Mouse (Mus musculus): ENCODE data around the gene Trp53i11. TPM values are rescaled to one million over a fixed set of nuclear protein-coding genes. Genes with fewer than 3 reads are reported as not detected.

The Trp53i11 gene
- polyA plus RNA-seq, 1 experiment from 2014 or later = 53.6 TPM

GRCm38 (mm10) chr2:93206126-93206525, 18.8 kb downstream of the Trp53i11 start:
- Histone ChIP-seq H3K36me3 (replicated peaks; ENCODE audit: control insufficient read depth, insufficient read depth, low read depth, low read length) (no peaks in the 10 kb centered on the region), H3K9me3 (replicated peaks; ENCODE audit: control insufficient read depth, low read length) (no peaks in the 10 kb centered on the region), H3K4me3 (ENCODE audit: low read depth, low read length) (no peak overlapping the region), H3K4me1 (ENCODE audit: control insufficient read depth, insufficient read depth, low read length) (no peaks in the 10 kb centered on the region), H3K27ac (replicated peaks; ENCODE audit: low read depth, low read length) (no peak overlapping the region), H3K4me2 (ENCODE audit: low read depth, low read length) (no peak overlapping the region), H3K27me3 (ENCODE audit: control insufficient read depth, insufficient read depth, low read length) (no peaks in the 10 kb centered on the region), H3K9ac (replicated peaks; ENCODE audit: low read length) (no peak overlapping the region)
- ATAC-seq (replicated peaks; ENCODE audit: insufficient number of reproducible peaks, low FRiP score, low TSS enrichment, low read depth) (no peak), DNase-seq (ENCODE audit: low spot score) (no peak)
- WGBS = 88% methylated on average over 1 of the region's 1 CpGs

GRCm38 (mm10) chr2:93212386-93212785, 25.0 kb downstream of the Trp53i11 start:
- no peak for ATAC-seq (replicated peaks; ENCODE audit: insufficient number of reproducible peaks, low FRiP score, low TSS enrichment, low read depth)
- DNase-seq (ENCODE audit: low spot score) = no peak
- Histone ChIP-seq H3K4me3 (ENCODE audit: low read depth, low read length) (no peak overlapping the region), H3K27ac (replicated peaks; ENCODE audit: low read depth, low read length) (no peak overlapping the region), H3K4me2 (ENCODE audit: low read depth, low read length) (no peak overlapping the region), H3K36me3 (replicated peaks; ENCODE audit: control insufficient read depth, insufficient read depth, low read depth, low read length) (no peaks in the 10 kb centered on the region), H3K4me1 (ENCODE audit: control insufficient read depth, insufficient read depth, low read length) (peaks cover 4% of the 10 kb centered on the region), H3K9ac (replicated peaks; ENCODE audit: low read length) (no peak overlapping the region), H3K27me3 (ENCODE audit: control insufficient read depth, insufficient read depth, low read length) (no peaks in the 10 kb centered on the region), H3K9me3 (replicated peaks; ENCODE audit: control insufficient read depth, low read length) (no peaks in the 10 kb centered on the region)
- WGBS = 46% methylated on average over 2 of the region's 2 CpGs

GRCm38 (mm10) chr2:93212865-93213264, 25.5 kb downstream of the Trp53i11 start:
- ATAC-seq (replicated peaks; ENCODE audit: insufficient number of reproducible peaks, low FRiP score, low TSS enrichment, low read depth) (no peak), DNase-seq (ENCODE audit: low spot score) (no peak)
- Histone ChIP-seq H3K4me3 (ENCODE audit: low read depth, low read length) (no peak overlapping the region), H3K4me1 (ENCODE audit: control insufficient read depth, insufficient read depth, low read length) (peaks cover 4% of the 10 kb centered on the region), H3K4me2 (ENCODE audit: low read depth, low read length) (no peak overlapping the region), H3K36me3 (replicated peaks; ENCODE audit: control insufficient read depth, insufficient read depth, low read depth, low read length) (no peaks in the 10 kb centered on the region), H3K9ac (replicated peaks; ENCODE audit: low read length) (no peak overlapping the region), H3K27ac (replicated peaks; ENCODE audit: low read depth, low read length) (no peak overlapping the region), H3K9me3 (replicated peaks; ENCODE audit: control insufficient read depth, low read length) (no peaks in the 10 kb centered on the region), H3K27me3 (ENCODE audit: control insufficient read depth, insufficient read depth, low read length) (no peaks in the 10 kb centered on the region)
- 87% methylated on average over 2 of the region's 2 CpGs for WGBS

DNA sequence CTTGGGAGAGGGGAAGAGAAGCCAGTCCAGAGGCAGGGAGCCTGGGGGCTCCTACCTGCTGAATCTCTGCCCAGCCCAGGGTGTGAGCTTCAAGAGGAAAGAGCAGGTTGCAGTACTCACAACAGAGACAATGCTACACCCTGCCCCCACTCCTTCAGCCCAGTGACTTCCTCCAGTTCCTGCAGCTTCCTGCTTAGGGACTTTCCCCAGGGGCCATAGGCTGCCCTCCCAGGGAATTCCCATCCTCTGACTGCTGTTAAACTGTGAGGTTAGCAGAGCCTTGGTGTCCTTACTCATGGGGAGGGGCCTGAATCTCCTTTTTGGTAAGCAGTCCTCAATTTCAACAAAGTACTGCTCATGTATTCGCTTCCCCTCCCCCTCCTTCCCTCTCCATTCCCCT, 26.8 kb downstream of the Trp53i11 start:
- H3K36me3 ChIP-seq (replicated peaks; ENCODE audit: control insufficient read depth, insufficient read depth, low read depth, low read length) = no peaks in the 10 kb centered on the region

GRCm38 (mm10) chr2:93215790-93216189, 28.4 kb downstream of the Trp53i11 start:
- no peak overlapping the region for H3K4me3 ChIP-seq (ENCODE audit: low read depth, low read length)
- H3K9ac ChIP-seq (replicated peaks; ENCODE audit: low read length) = no peak overlapping the region
- no peaks in the 10 kb centered on the region for H3K27me3 ChIP-seq (ENCODE audit: control insufficient read depth, insufficient read depth, low read length)
- no peak overlapping the region for H3K27ac ChIP-seq (replicated peaks; ENCODE audit: low read depth, low read length)
- H3K4me1 ChIP-seq (ENCODE audit: control insufficient read depth, insufficient read depth, low read length) = peaks cover 4% of the 10 kb centered on the region
- no peak overlapping the region for H3K4me2 ChIP-seq (ENCODE audit: low read depth, low read length)
- WGBS = 75% methylated on average over 10 of the region's 10 CpGs
- H3K36me3 ChIP-seq (replicated peaks; ENCODE audit: control insufficient read depth, insufficient read depth, low read depth, low read length) = no peaks in the 10 kb centered on the region
- no peaks in the 10 kb centered on the region for H3K9me3 ChIP-seq (replicated peaks; ENCODE audit: control insufficient read depth, low read length)
- ATAC-seq (replicated peaks; ENCODE audit: insufficient number of reproducible peaks, low FRiP score, low TSS enrichment, low read depth) = no peak
- DNase-seq (ENCODE audit: low spot score) = no peak

More for the DNA sequence above, 26.8 kb downstream of the Trp53i11 start:
- Histone ChIP-seq H3K9ac (replicated peaks; ENCODE audit: low read length) (no peak overlapping the region), H3K9me3 (replicated peaks; ENCODE audit: control insufficient read depth, low read length) (no peaks in the 10 kb centered on the region), H3K4me3 (ENCODE audit: low read depth, low read length) (no peak overlapping the region), H3K27me3 (ENCODE audit: control insufficient read depth, insufficient read depth, low read length) (no peaks in the 10 kb centered on the region), H3K27ac (replicated peaks; ENCODE audit: low read depth, low read length) (no peak overlapping the region), H3K4me1 (ENCODE audit: control insufficient read depth, insufficient read depth, low read length) (peaks cover 4% of the 10 kb centered on the region), H3K4me2 (ENCODE audit: low read depth, low read length) (no peak overlapping the region)
- no peak for ATAC-seq (replicated peaks; ENCODE audit: insufficient number of reproducible peaks, low FRiP score, low TSS enrichment, low read depth)
- 63% methylated on average over 1 of the region's 1 CpGs for WGBS
- DNase-seq (ENCODE audit: low spot score) = no peak

DNA sequence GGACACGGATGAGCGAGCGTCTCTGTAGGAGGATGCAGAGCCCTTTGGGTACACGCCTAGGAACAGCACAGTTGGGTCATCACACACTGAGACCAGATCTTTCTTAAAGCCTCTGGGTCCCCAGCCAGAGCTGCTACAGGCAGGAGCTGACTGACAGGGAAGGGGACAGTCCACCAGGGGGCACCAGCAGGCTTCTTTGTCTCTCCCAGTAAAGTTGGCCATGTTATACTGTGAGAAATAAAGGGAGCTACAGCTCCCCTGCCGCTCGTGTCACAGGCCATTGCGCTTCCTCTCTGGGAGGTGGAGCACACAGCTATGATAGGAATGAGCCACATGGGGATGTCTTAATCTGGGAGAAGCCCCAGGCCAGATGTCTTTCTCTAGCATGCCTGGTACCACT, 29.7 kb downstream of the Trp53i11 start:
- peak; percentile 61 for ATAC-seq (replicated peaks; ENCODE audit: insufficient number of reproducible peaks, low FRiP score, low TSS enrichment, low read depth)

DNA sequence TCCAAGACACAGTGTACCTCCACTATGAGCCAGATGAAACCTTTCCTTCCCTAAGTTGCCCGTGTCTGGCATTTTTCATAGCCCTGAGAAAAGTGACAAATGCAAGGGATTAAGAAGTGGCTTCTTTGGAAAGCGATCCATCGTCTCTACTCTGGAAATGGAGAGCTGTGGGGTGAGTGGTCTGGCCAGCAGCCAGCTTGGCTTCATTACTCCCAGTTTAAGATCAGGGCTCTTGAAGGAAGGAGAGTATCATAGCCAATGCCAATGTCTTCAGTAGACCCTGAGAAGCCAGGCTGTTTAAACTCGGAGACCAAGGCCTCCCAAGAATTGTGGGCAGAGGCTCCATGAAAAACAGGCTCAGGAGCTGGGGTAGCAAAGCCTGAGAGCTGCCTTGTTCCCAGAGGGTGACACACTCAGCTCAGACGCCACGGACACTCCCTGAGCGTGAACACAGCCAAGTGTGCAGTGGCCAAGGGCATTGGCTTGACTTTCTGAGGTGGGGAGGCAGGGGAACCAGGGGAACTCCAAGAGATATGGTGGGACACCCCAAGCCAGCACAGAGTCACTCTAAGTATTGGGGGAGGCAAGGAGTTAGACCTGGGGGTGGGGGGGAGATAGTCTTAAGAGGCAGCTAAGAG, 31.1 kb downstream of the Trp53i11 start:
- Histone ChIP-seq H3K27ac (replicated peaks; ENCODE audit: low read depth, low read length) (no peak overlapping the region), H3K9ac (replicated peaks; ENCODE audit: low read length) (no peak overlapping the region), H3K9me3 (replicated peaks; ENCODE audit: control insufficient read depth, low read length) (no peaks in the 10 kb centered on the region), H3K4me1 (ENCODE audit: control insufficient read depth, insufficient read depth, low read length) (peaks cover 4% of the 10 kb centered on the region), H3K27me3 (ENCODE audit: control insufficient read depth, insufficient read depth, low read length) (no peaks in the 10 kb centered on the region), H3K4me2 (ENCODE audit: low read depth, low read length) (no peak overlapping the region), H3K4me3 (ENCODE audit: low read depth, low read length) (no peak overlapping the region), H3K36me3 (replicated peaks; ENCODE audit: control insufficient read depth, insufficient read depth, low read depth, low read length) (no peaks in the 10 kb centered on the region)
- ATAC-seq (replicated peaks; ENCODE audit: insufficient number of reproducible peaks, low FRiP score, low TSS enrichment, low read depth) (no peak), DNase-seq (ENCODE audit: low spot score) (no peak)
- WGBS = 91% methylated on average over 7 of the region's 7 CpGs

More for the DNA sequence above, 29.7 kb downstream of the Trp53i11 start:
- Histone ChIP-seq H3K9ac (replicated peaks; ENCODE audit: low read length) (no peak overlapping the region), H3K9me3 (replicated peaks; ENCODE audit: control insufficient read depth, low read length) (no peaks in the 10 kb centered on the region), H3K27ac (replicated peaks; ENCODE audit: low read depth, low read length) (no peak overlapping the region), H3K4me1 (ENCODE audit: control insufficient read depth, insufficient read depth, low read length) (peaks cover 4% of the 10 kb centered on the region), H3K4me2 (ENCODE audit: low read depth, low read length) (no peak overlapping the region), H3K4me3 (ENCODE audit: low read depth, low read length) (no peak overlapping the region), H3K36me3 (replicated peaks; ENCODE audit: control insufficient read depth, insufficient read depth, low read depth, low read length) (no peaks in the 10 kb centered on the region), H3K27me3 (ENCODE audit: control insufficient read depth, insufficient read depth, low read length) (no peaks in the 10 kb centered on the region)
- 11% methylated on average over 7 of the region's 7 CpGs for WGBS
- peak; percentile 92 for DNase-seq (ENCODE audit: low spot score)

DNA sequence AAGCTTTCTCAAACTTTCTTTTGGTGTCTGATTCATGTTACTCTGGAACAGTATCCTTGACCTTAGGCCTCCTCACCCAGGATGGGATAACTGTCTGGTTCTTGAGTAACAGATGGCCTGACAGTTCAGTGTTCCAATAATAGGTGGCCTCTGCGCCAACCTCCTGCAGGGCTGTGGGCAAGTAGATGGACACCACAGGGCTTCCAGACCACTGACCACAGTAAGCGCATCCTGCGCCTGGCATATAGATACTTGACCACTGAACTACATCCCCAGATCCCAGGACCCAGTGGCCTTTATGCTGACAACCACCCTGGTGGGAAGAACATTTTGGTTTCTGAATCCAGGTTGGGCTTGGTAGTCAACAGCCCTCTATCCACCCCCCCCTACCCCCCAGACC, 32.2 kb downstream of the Trp53i11 start:
- Histone ChIP-seq H3K27ac (replicated peaks; ENCODE audit: low read depth, low read length) (no peak overlapping the region), H3K9me3 (replicated peaks; ENCODE audit: control insufficient read depth, low read length) (no peaks in the 10 kb centered on the region), H3K9ac (replicated peaks; ENCODE audit: low read length) (no peak overlapping the region), H3K4me1 (ENCODE audit: control insufficient read depth, insufficient read depth, low read length) (peaks cover 4% of the 10 kb centered on the region), H3K4me2 (ENCODE audit: low read depth, low read length) (no peak overlapping the region), H3K4me3 (ENCODE audit: low read depth, low read length) (no peak overlapping the region), H3K36me3 (replicated peaks; ENCODE audit: control insufficient read depth, insufficient read depth, low read depth, low read length) (no peaks in the 10 kb centered on the region), H3K27me3 (ENCODE audit: control insufficient read depth, insufficient read depth, low read length) (no peaks in the 10 kb centered on the region)
- DNase-seq (ENCODE audit: low spot score) = no peak
- no peak for ATAC-seq (replicated peaks; ENCODE audit: insufficient number of reproducible peaks, low FRiP score, low TSS enrichment, low read depth)
- 93% methylated on average over 3 of the region's 3 CpGs for WGBS

Measured in embryonic facial prominence, embryonic 11.5 days (tissue).